Mouse (Mus musculus) stomach, postnatal 0 days (tissue): ENCODE measurements around the gene Mrpl46. TPM values are rescaled to one million over a fixed set of nuclear protein-coding genes. Genes with fewer than 3 reads are reported as not detected.
A peak's percentile ranks its signal among the peaks of the same experiment; 100 is the strongest.

Experiments used
- ATAC-seq: fragments of 200-750 bp; cut with Nextera tagmentation; 2 replicates; pipeline ENCODE4 v1.8.0; 2017; ENCODE audit not compliant: low FRiP score, low TSS enrichment
- DNase-seq: peaks from one replicate; pipeline ENCODE4 v3.0.0-alpha.2; 2016; ENCODE audit warnings: low spot score
- H3K27ac ChIP-seq: fragments of 300-500 bp; sonication (generic); replicated peaks from 2 replicates; pipeline ENCODE4 v1.5.1; 2014; ENCODE audit warnings: mild to moderate bottlenecking, control low read depth
- H3K27me3 ChIP-seq: fragments of 300-500 bp; sonication (generic); 2 replicates; pipeline ENCODE4 v1.6.1; 2014; ENCODE audit warnings: low read length; ENCODE audit not compliant: control insufficient read depth, insufficient read depth
- H3K36me3 ChIP-seq: fragments of 300-500 bp; sonication (generic); 2 replicates; pipeline ENCODE4 v1.6.1; 2014; ENCODE audit warnings: low read length, mixed read lengths; ENCODE audit not compliant: control insufficient read depth, insufficient read depth
- H3K4me1 ChIP-seq: fragments of 300-500 bp; sonication (generic); replicated peaks from 2 replicates; pipeline ENCODE4 v1.6.1; 2014; ENCODE audit warnings: antibody characterized with exemption; ENCODE audit not compliant: control insufficient read depth, insufficient read depth
- H3K4me2 ChIP-seq: fragments of 300-500 bp; sonication (generic); replicated peaks from 2 replicates; pipeline ENCODE4 v1.6.1; 2014; ENCODE audit warnings: low read depth, mild to moderate bottlenecking, control low read depth, moderate library complexity
- H3K4me3 ChIP-seq: fragments of 300-500 bp; sonication (generic); 2 replicates; pipeline ENCODE4 v1.5.1; 2014; ENCODE audit warnings: low read depth, low read length, control low read depth
- H3K9ac ChIP-seq: fragments of 300-500 bp; sonication (generic); 2 replicates; pipeline ENCODE4 v1.6.1; 2014; ENCODE audit warnings: mild to moderate bottlenecking, low read length, control low read depth, mixed read lengths
- H3K9me3 ChIP-seq: fragments of 300-500 bp; sonication (generic); 2 replicates; pipeline ENCODE4 v1.6.1; 2016; ENCODE audit warnings: low read length; ENCODE audit not compliant: control insufficient read depth
- CTCF ChIP-seq: IDR thresholded peaks from 2 replicates; pipeline ENCODE4 v1.5.1; 2016; ENCODE audit warnings: antibody characterized with exemption, low read depth, mild to moderate bottlenecking, moderate library complexity
- EP300 ChIP-seq: optimal IDR thresholded peaks from 2 replicates; pipeline ENCODE3; 2016; ENCODE audit warnings: antibody characterized with exemption
- WGBS: fragments of 180-500 bp; shearing (Covaris S2); extraction: QIAGEN DNeasy Blood & Tissue Kit; methylation state at CpG from one replicate; pipeline ENCODE4 v1.1.7; 2014; 5-methylcytosine and 5-hydroxymethylcytosine counted together
- polyA plus RNA-seq: library from polyadenylated mRNA; unstranded; fragments of >200 nt; fragmentation: Nextera tagmentation; extraction: Ambion mirVana; gene quantifications from 2 replicates; pipeline ENCODE4 v1.2.1, GENCODE M21; 2015

Mrpl46 gene
- polyA plus RNA-seq, 1 experiment from 2014 or later = 55.5 TPM

GRCm38 (mm10) chr7:78794571-78795092 lies 11.3 kb upstream of the Mrpl46 start:
- no peaks in the 10 kb centered on the region for H3K9me3 ChIP-seq
- peaks cover 3% of the 10 kb centered on the region; the same call in 1 of the 2 replicates for H3K36me3 ChIP-seq
- H3K9ac ChIP-seq = no peak overlapping the region
- no peaks in the 10 kb centered on the region for H3K27me3 ChIP-seq
- H3K4me1 ChIP-seq = no peaks in the 10 kb centered on the region
- no peak overlapping the region for H3K4me2 ChIP-seq
- ATAC-seq (no peak), DNase-seq (no peak)
- H3K4me3 ChIP-seq = no peak overlapping the region
- 67% methylated on average over 6 of the region's 6 CpGs for WGBS
- H3K27ac ChIP-seq = no peak overlapping the region
- TF ChIP-seq CTCF = no peak
- no peak for TF ChIP-seq EP300

- Histone ChIP-seq H3K4me2 (no peak overlapping the region), H3K27me3 (no peaks in the 10 kb centered on the region), H3K9me3 (no peaks in the 10 kb centered on the region), H3K9ac (no peak overlapping the region), H3K4me1 (no peaks in the 10 kb centered on the region), H3K27ac (no peak overlapping the region), H3K36me3 (peaks cover 3% of the 10 kb centered on the region), H3K4me3 (no peak overlapping the region)
- TF ChIP-seq CTCF = no peak
- TF ChIP-seq EP300 = no peak
- no peak for ATAC-seq
- 84% methylated on average over 13 of the region's 13 CpGs for WGBS
- no peak for DNase-seq
Measured at GRCm38 (mm10) chr7:78793895-78794570, 10.7 kb upstream of the Mrpl46 start.

GRCm38 (mm10) chr7:78791359-78792222 lies 8.3 kb upstream of the Mrpl46 start:
- H3K9ac ChIP-seq = no peak overlapping the region
- peaks cover 6% of the 10 kb centered on the region for H3K36me3 ChIP-seq
- TF ChIP-seq EP300 (no peak), CTCF (peak; percentile 97)
- H3K27ac ChIP-seq = no peak overlapping the region
- no peaks in the 10 kb centered on the region for H3K9me3 ChIP-seq
- H3K4me3 ChIP-seq = no peak overlapping the region
- no peaks in the 10 kb centered on the region for H3K27me3 ChIP-seq
- peak; percentile 47 for DNase-seq
- ATAC-seq = peak; percentile 74
- 80% methylated on average over 15 of the region's 15 CpGs for WGBS
- H3K4me2 ChIP-seq = no peak overlapping the region
- no peaks in the 10 kb centered on the region for H3K4me1 ChIP-seq

- H3K27me3 ChIP-seq = no peaks in the 10 kb centered on the region
- H3K4me3 ChIP-seq = no peak overlapping the region
- WGBS = 88% methylated on average over 12 of the region's 12 CpGs
- no peak overlapping the region for H3K9ac ChIP-seq
- H3K27ac ChIP-seq = no peak overlapping the region
- H3K9me3 ChIP-seq = no peaks in the 10 kb centered on the region
- H3K4me2 ChIP-seq = no peak overlapping the region
- TF ChIP-seq CTCF (no peak), EP300 (no peak)
- H3K4me1 ChIP-seq = 0 out of 2 replicates have a peak, but pooled peaks cover 3% of the 10 kb centered on the region
- DNase-seq = no peak
- peaks cover 6% of the 10 kb centered on the region for H3K36me3 ChIP-seq
- ATAC-seq = no peak
Measured at GRCm38 (mm10) chr7:78787793-78788380, 4.6 kb upstream of the Mrpl46 start.

- TF ChIP-seq EP300 = no peak
- no peak for TF ChIP-seq CTCF
- no peak for ATAC-seq
- Histone ChIP-seq H3K27ac (no peak overlapping the region), H3K9ac (no peak overlapping the region), H3K4me1 (peaks cover 5% of the 10 kb centered on the region; the same call in 1 of the 2 replicates), H3K4me2 (no peak overlapping the region), H3K27me3 (no peaks in the 10 kb centered on the region), H3K36me3 (peaks cover 6% of the 10 kb centered on the region), H3K4me3 (no peak overlapping the region), H3K9me3 (no peaks in the 10 kb centered on the region)
- 69% methylated on average over 5 of the region's 5 CpGs for WGBS
- DNase-seq = no peak
Measured at GRCm38 (mm10) chr7:78785906-78786305, 2.6 kb upstream of the Mrpl46 start.
